Mouse (Mus musculus): ENCODE data around the gene Mtif2.

DNA sequence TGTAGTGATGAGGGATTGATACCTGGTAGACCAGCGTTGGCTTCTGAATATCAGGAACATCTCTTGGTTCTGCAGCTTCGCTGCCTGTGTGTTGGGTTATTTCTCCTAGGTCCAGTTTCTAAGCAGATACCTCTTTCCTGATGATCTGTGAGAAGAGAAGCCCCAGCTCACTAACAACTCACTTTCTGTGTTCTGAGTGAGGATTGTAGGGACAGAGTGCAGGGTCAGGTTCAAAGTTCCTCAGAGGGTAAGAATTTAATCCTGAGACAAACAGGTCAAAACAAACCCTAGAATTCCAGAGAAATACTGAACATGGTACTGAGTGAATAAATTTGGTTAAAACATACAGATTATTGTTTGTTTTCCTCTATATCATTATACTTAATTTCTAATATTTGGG lies 37.2 kb downstream of the Mtif2 start:
- no peak for TF ChIP-seq CTCF (IDR thresholded peaks at IDR 0.05; ENCODE audit: extremely low read depth, insufficient read length, insufficient replicate concordance, low read depth, low read length)
- no peak for TF ChIP-seq POLR2A (IDR thresholded peaks at IDR 0.05; ENCODE audit: low read depth, low read length)
